Comparison of ENCODE assay signal across 23 mouse cellular contexts in the genomic region with DNA sequence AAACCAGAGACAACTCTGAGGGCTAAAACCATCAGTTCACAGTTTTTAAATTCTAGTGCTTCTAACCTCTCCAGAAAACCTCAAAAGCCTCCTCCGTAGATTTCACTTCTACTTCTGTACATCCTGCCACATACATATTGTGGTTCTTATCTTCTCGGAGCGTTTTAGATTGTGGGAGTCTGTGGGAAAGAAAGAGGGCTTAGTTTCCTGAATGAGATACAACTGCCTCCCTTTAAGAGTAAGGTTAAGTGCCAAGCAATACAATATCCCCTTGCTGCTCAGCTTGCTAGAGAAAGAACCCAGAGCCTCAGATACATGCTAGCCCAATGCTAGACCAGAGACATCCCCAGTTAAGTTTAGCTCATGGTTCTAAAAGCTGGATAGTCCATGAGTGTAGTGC.
"Had no signal": no experiment of that assay in that cellular context is flagged by ENCODE, and none has a peak within 500 bp of the region (broad histone marks: within the 10 kb centered on the region; RNA-seq: fewer than 3 reads in every experiment).

No protein-coding gene starts in this region.

- H3K4me3 ChIP-seq: kidney, embryonic 15.5 days; limb, embryonic 10.5 days; limb, embryonic 13.5 days; liver, embryonic 12.5 days; liver, embryonic 15.5 days; lung, embryonic 15.5 days; midbrain, embryonic 10.5 days; midbrain, embryonic 13.5 days; myocyte; stomach, embryonic 15.5 days had no signal

- H3K4me1 ChIP-seq: kidney, embryonic 15.5 days; limb, embryonic 10.5 days; limb, embryonic 13.5 days; liver, embryonic 15.5 days; lung, embryonic 15.5 days; midbrain, embryonic 10.5 days; midbrain, embryonic 13.5 days; stomach, embryonic 15.5 days had no signal

- H3K9me3 ChIP-seq: kidney, embryonic 15.5 days; limb, embryonic 10.5 days; limb, embryonic 13.5 days; liver, embryonic 12.5 days; liver, embryonic 15.5 days; lung, embryonic 15.5 days; midbrain, embryonic 10.5 days; midbrain, embryonic 13.5 days; stomach, embryonic 15.5 days had no signal

- DNase-seq: kidney, adult 2 months; kidney, postnatal 10 days; kidney, postnatal 36 days; liver; lung, adult 18-20 months; lung, postnatal 14 days; lung, postnatal 4 days; right cerebral cortex, adult 18-20 months; right cerebral cortex, postnatal 14 days; right cerebral cortex, postnatal 4 days; thymus, postnatal 4 days had no signal

- H3K9ac ChIP-seq: kidney, embryonic 15.5 days; limb, embryonic 13.5 days; liver, embryonic 12.5 days; liver, embryonic 15.5 days; lung, embryonic 15.5 days; midbrain, embryonic 13.5 days; stomach, embryonic 15.5 days had no signal

- H3K27me3 ChIP-seq: kidney, embryonic 15.5 days; limb, embryonic 13.5 days; liver, embryonic 12.5 days; liver, embryonic 15.5 days; lung, embryonic 15.5 days; midbrain, embryonic 13.5 days; stomach, embryonic 15.5 days had no signal

- ATAC-seq: intestine, postnatal 0 days; liver, embryonic 12.5 days; midbrain, embryonic 13.5 days; midbrain, embryonic 16.5 days had no signal

- H3K27ac ChIP-seq: kidney, embryonic 15.5 days; limb, embryonic 10.5 days; limb, embryonic 13.5 days; liver, embryonic 12.5 days; liver, embryonic 15.5 days; lung, embryonic 15.5 days; midbrain, embryonic 10.5 days; midbrain, embryonic 13.5 days; stomach, embryonic 15.5 days had no signal

- H3K4me2 ChIP-seq: kidney, embryonic 15.5 days; limb, embryonic 13.5 days; liver, embryonic 12.5 days; liver, embryonic 15.5 days; lung, embryonic 15.5 days; midbrain, embryonic 13.5 days; stomach, embryonic 15.5 days had no signal
